Mouse (Mus musculus) erythroblast, embryonic 14.5 days (primary cell): ENCODE measurements around the gene Pnkp. TPM values are rescaled to one million over a fixed set of nuclear protein-coding genes. Genes with fewer than 3 reads are reported as not detected.
A peak's percentile ranks its signal among the peaks of the same experiment; 100 is the strongest.

Source experiments
- H3K27me3 ChIP-seq: 2 replicates; pipeline ENCODE4 v1.6.1; 2012; ENCODE audit warnings: inconsistent platforms; ENCODE audit not compliant: control insufficient read depth
- H3K36me3 ChIP-seq: 2 replicates; pipeline ENCODE4 v1.6.1; 2012; ENCODE audit warnings: mild to moderate bottlenecking, inconsistent platforms; ENCODE audit not compliant: control insufficient read depth
- H3K4me1 ChIP-seq: 2 replicates; pipeline ENCODE4 v1.6.1; 2012; ENCODE audit warnings: inconsistent platforms; ENCODE audit not compliant: control insufficient read depth
- H3K4me3 ChIP-seq: replicated peaks from 2 replicates; pipeline ENCODE3; 2012; ENCODE audit warnings: moderate library complexity, mild to moderate bottlenecking, inconsistent platforms
- H3K9me3 ChIP-seq: 2 replicates; pipeline ENCODE4 v1.6.1; 2012; ENCODE audit warnings: low read length, inconsistent platforms, mixed read lengths; ENCODE audit not compliant: control insufficient read depth
- GATA1 ChIP-seq: IDR thresholded peaks from 2 replicates; pipeline ENCODE4 v1.6.1; 2012; ENCODE audit warnings: low read length, inconsistent platforms, mixed read lengths
- TAL1 ChIP-seq: IDR thresholded peaks from 3 replicates; pipeline ENCODE4 v1.6.1; 2012; ENCODE audit warnings: low read length, inconsistent platforms, mixed read lengths
- polyA plus RNA-seq: library from polyadenylated mRNA; stranded (reverse); fragments of >175 nt; gene quantifications from 2 replicates; pipeline ENCODE4 v1.2.3, GENCODE M21; 2012

The Pnkp gene
- polyA plus RNA-seq, 1 experiment = 4.5 TPM

DNA sequence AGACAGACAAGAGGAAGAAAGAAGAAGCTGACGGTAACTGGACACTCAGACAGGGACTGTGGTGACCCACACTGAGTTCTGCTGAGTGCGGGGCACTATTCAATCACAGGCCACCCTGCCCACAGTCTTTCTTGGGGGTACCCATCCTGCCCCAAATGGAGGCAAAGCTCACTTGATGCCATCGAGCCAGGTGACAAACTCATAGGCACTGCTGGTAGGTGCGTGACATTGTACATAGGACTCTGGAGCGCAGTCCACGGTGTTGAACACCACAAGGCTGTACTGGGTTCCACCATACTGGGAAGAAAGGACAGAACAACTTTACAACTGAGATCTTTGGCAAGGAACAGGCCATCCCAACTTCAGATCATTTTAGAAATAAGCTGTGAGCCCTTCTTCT is 34.7 kb downstream of the Pnkp start:
- TF ChIP-seq TAL1 (no peak), GATA1 (no peak)
- Histone ChIP-seq H3K27me3 (no peaks in the 10 kb centered on the region), H3K36me3 (peaks cover 36% of the 10 kb centered on the region), H3K9me3 (no peaks in the 10 kb centered on the region), H3K4me1 (peaks cover 62% of the 10 kb centered on the region), H3K4me3 (peak overlapping the region; percentile 88)

DNA sequence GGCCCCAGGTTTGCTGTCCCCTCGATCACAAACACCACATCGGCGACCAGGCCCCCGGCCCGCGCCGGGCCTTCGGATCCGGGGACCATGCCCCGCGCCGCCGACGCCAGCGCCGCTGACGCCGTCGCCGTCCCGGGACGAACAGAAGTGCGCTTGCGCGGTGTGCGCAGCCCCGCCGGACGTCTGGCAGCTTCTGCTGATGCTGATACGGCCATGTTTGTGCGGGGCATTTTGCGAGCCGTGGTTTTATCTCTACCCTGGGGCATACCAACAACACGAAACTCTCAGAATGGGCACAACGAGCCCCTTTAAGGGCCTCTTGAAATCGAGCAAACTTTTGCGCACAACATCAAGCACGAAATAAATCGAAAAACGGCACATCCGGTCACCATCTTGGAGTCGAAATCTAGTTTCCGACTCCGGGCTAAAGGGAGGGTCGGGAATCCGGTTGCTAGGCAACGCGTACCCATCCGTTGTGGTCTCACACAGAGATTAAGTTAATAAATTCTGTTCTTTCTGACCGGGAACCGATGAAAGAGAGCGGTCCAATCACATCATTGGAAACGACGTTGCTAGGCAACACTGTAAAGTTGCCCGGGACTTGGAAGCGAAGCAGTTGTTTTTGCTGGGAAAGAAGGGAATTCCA is 35.5 kb downstream of the Pnkp start, which contains the start of gene Med25:
Gene Med25 (minus strand): TSS at position 437 of the 646 bp plus-strand sequence.
- Histone ChIP-seq H3K4me1 (peaks cover 67% of the 10 kb centered on the region), H3K36me3 (peaks cover 28% of the 10 kb centered on the region)
- TF ChIP-seq TAL1 (no peak), GATA1 (no peak)

DNA sequence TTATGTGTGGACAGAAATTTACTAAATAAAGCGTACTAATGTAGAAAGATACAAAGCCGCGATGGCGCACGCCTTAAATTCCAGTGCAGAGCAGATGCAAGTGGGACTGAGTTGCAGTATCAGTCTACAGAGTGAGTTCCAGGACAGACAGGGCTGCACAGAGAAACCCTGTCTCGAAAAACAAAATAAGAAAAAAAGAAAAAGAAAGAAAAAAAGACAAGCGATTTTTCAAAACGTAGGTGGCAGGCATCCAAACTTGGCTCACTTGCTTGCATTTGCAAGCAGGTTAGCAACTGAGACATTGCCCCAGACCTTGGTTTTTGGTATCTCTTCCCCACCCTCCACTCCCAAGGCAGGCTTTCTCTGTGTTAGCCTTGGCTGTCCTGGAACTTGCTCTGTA is 36.3 kb downstream of the Pnkp start:
- H3K27me3 ChIP-seq = no peaks in the 10 kb centered on the region
- H3K4me3 ChIP-seq = peak overlapping the region; percentile 88
- H3K36me3 ChIP-seq = peaks cover 32% of the 10 kb centered on the region
- TF ChIP-seq TAL1 = no peak
- TF ChIP-seq GATA1 = no peak
- H3K4me1 ChIP-seq = peaks cover 75% of the 10 kb centered on the region
- no peaks in the 10 kb centered on the region for H3K9me3 ChIP-seq

More for the DNA sequence above, 35.5 kb downstream of the Pnkp start, which contains the start of gene Med25:
- Histone ChIP-seq H3K27me3 (no peaks in the 10 kb centered on the region), H3K9me3 (no peaks in the 10 kb centered on the region), H3K4me3 (peak within 1 kb of the TSS; percentile 88)

DNA sequence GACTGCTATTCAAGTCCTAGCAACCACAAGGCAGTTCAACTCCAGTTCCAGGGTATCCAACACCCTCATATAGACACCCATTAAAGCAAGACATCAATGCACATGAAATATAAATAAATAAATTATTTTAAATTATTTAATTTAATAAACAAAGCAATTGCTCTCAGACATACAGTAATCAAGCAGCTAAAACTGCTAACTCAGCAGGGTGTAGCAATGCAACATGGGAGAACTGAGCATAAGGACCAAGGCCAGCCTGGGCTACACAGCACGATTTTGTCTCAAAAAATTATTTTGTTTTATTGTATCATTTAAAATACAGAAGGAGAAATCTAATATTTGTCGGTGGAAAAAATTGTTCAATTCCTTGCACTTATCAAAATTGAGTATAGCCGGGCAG is 37.2 kb downstream of the Pnkp start:
- Histone ChIP-seq H3K4me1 (peaks cover 75% of the 10 kb centered on the region), H3K36me3 (peaks cover 32% of the 10 kb centered on the region), H3K27me3 (no peaks in the 10 kb centered on the region), H3K9me3 (no peaks in the 10 kb centered on the region), H3K4me3 (no peak overlapping the region)
- TF ChIP-seq TAL1 (no peak), GATA1 (no peak)

DNA sequence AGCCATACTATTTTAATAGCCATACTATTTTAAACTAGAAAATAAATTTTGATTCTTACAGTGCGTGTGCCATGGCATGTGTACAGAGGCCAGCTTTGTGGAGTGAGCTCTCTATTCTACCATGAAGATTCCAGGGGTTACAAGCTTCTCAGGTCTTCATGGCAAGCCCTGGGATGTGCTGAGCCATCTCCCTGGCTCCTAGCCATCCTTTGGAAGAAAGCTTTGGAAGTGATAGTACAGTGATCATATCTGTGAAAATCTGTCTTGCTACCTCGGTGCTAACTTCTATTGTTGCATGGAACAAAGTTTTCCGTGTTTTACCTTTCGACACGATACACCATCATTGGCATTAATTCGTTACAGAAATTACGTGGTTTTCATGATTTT is 38.3 kb downstream of the Pnkp start:
- Histone ChIP-seq H3K4me1 (peaks cover 83% of the 10 kb centered on the region), H3K36me3 (peaks cover 36% of the 10 kb centered on the region), H3K9me3 (no peaks in the 10 kb centered on the region), H3K4me3 (peak overlapping the region; percentile 70), H3K27me3 (no peaks in the 10 kb centered on the region)
- TF ChIP-seq TAL1 (no peak), GATA1 (no peak)

DNA sequence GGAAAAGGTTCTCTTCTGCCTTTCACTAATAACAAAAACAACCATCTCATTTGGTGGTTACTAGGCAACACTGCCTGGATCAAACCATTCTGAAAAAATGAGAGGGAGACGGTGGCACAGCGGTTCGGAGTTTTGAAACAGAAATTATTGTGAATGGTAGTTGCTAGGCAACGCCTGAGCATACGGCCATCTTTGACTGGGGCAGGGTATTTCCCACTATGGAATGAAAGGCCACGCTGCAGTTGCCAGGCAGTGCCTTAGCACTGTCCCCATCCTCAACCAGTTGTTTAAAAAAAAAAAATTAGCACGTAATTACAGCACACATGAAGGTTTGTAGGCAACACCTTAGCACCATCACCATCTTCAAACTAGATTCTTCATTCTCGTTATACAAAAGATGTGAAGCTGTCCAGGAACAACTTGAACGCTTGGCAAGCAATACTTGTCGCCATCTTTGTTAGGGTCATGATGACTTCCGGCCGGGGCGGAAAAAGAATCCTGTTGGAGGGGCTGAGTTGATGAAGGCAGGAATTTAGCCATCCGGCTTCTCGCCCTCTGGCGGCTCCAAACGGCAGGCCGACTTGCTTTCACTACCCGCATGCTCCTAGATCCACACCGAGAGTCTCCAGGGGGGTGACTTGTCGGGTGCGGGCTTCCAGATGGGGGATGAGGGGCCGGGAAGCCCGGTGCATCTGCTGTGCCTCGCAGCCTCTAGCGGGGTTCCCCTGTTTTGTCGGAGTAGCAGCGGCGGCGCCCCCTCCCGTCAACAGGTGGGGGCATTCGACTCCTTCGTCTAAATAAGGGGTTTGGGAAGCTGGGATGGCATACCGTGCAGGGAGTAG is 38.9 kb downstream of the Pnkp start, which contains the start of gene Fuz:
Gene Fuz (plus strand): TSS at position 487 of the 842 bp plus-strand sequence.
- peak within 1 kb of the TSS; percentile 70 for H3K4me3 ChIP-seq
- H3K27me3 ChIP-seq = no peaks in the 10 kb centered on the region
- TF ChIP-seq GATA1 (no peak), TAL1 (no peak)
- H3K4me1 ChIP-seq = peaks cover 83% of the 10 kb centered on the region
- no peaks in the 10 kb centered on the region for H3K9me3 ChIP-seq
- H3K36me3 ChIP-seq = peaks cover 36% of the 10 kb centered on the region

DNA sequence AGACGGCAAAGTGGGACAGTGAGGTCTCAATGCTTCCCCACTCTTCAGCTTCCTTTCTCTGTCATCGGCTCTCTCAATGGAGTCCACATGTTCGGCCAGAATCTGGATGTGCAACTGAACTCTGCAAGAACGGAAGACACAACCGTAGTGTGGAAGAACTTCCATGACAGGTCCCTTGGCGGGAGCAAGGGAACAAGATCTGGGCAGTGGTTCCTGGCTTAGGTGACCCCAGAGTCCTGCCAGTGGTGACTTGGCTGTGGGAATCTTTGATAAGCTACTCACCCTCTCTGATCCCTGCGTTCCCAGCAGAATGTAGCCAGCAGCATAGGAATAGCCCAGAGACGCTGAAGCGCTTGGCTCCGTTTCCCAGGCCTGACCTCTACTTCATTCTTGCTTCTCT is 39.6 kb downstream of the Pnkp start:
- peaks cover 83% of the 10 kb centered on the region for H3K4me1 ChIP-seq
- no peaks in the 10 kb centered on the region for H3K27me3 ChIP-seq
- no peak for TF ChIP-seq GATA1
- no peaks in the 10 kb centered on the region for H3K9me3 ChIP-seq
- H3K4me3 ChIP-seq = peak overlapping the region; percentile 70
- peaks cover 39% of the 10 kb centered on the region for H3K36me3 ChIP-seq

DNA sequence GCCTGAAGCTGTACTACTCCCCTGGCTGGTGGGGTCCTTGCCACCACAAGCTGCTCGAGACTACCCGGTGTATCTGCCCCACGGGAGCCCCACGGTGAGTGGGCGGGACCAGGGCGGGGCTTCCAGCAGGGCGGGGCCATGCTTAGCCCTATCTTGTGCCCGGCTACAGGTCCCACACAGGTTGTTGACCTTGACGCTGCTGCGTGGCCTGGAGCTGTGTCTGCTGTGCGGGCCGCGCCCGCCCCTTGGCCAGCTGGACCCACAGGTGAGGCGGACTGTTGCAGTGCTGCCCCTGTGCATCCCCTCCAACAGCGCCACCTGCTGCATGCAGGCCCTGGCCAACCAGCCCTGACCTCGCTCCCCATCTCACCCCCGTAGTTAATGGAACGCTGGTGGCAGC is 41.7 kb downstream of the Pnkp start:
- Histone ChIP-seq H3K9me3 (no peaks in the 10 kb centered on the region), H3K36me3 (peaks cover 60% of the 10 kb centered on the region), H3K4me1 (peaks cover 80% of the 10 kb centered on the region), H3K4me3 (peak overlapping the region; percentile 14), H3K27me3 (no peaks in the 10 kb centered on the region)
- no peak for TF ChIP-seq GATA1
- TF ChIP-seq TAL1 = no peak

DNA sequence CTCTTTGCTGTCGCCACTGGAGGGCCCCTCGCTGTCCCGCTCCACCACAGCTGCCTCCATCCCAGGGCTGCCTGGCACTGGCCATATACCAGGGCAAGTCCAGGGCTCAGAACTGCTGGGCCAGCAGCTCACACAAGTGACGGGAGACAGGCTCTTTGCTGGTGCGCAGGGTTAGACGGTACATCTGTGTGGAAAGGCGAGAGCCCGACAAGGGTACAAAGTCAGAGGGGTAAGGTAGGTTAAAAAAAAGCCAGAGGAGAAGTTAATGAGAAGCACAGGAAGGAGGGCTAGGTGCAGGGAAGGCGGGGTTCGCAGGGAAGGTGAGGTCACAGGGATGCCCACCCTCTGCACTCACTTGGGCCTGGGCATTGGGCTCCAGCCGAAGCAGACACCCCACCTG is 43.7 kb downstream of the Pnkp start:
- H3K4me3 ChIP-seq = no peak overlapping the region
- peaks cover 80% of the 10 kb centered on the region for H3K36me3 ChIP-seq
- no peak for TF ChIP-seq GATA1
- no peak for TF ChIP-seq TAL1
- no peaks in the 10 kb centered on the region for H3K27me3 ChIP-seq
- peaks cover 70% of the 10 kb centered on the region for H3K4me1 ChIP-seq
- no peaks in the 10 kb centered on the region for H3K9me3 ChIP-seq
